Mouse (Mus musculus) megakaryocyte, embryonic 14.5 days (primary cell): ENCODE results near the gene Gtf2h2.

Experiments
- FLI1 ChIP-seq: IDR thresholded peaks from 2 replicates; pipeline ENCODE4 v1.6.1; 2012; ENCODE audit warnings: low read length, inconsistent platforms, mixed read lengths
- GATA1 ChIP-seq: IDR thresholded peaks from 3 replicates; pipeline ENCODE4 v1.6.1; 2012; ENCODE audit warnings: mixed read lengths, low read length, inconsistent platforms, borderline replicate concordance

GRCm38 (mm10) chr13:100490424-100490823 lies 2.0 kb downstream of the Gtf2h2 start:
- TF ChIP-seq GATA1 (no peak), FLI1 (no peak)
